Mouse (Mus musculus) mouse embryonic stem cell (cell line): Measurements from ENCODE around the gene Resf1.
"Not testable (repeated sequence)": the region's sequence is repeated elsewhere in the genome, so short reads cannot be mapped to it uniquely, and the experiment has no call there.

ENCODE experiments used
- in situ Hi-C, 2 experiments: fragments of 300-500 bp; cut with MboI; formaldehyde crosslinking; loops; 1 replicate in 1 of 2; 3 replicates in 1 of 2; pipeline ENCODE4 v1.14.3; 2019 to 2020; ENCODE audit warnings: low sequenced_read_pairs in 2 of 2, low pct_unique_long_range_greater_than_20kb in 1 of 2, mixed read lengths in 1 of 2; ENCODE audit not compliant: unreplicated experiment in 1 of 2

The Resf1 gene

DNA sequence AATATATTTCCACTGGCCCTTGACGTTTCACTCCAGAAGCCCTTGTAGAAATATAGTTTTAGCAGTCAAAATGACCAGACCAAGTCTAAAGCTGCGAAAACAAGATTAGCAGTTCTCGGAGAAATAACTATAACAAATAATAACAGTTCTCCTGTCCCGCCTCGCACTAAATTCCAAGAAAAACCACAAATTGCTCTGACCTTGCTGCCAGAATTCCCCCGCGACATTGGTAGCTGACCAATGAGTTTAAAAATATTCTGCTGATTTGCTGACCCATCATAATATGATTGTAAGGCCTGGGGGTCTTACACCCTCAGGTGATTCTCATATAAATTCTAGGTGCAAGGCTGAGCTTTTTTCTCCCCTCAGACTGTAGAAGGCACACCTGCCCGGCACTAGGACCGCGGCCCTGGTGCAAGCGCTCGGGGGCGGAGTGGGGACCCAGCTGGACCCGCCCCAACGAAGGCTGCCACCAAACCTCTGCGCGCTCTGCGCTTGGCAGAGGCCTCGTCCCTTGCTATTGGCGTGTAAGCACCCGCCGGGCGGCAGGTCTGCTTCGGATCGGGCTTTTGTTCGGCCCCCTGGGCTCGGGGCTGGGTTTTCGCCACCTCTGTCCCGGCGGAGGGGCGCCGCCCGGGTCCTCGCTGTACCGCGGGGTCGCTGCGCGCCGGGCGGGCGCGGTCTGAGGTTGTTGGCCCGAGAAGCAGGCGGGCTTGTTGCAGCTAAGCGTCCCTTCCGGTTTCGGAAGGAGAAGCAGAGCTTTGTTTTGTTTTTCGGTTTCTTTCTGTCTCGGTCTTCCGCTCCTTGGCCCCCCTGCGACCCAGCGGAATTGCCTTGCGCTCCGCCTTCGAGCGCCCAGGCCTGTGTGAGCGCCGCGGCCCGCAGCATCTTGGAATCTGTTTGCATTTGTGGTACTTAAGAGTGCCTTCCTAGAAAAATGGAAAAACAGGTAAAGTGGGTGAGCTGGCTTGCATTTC is at the start of gene Resf1:
Gene Resf1 (plus strand): TSS at position 459 of the 977 bp plus-strand sequence.
- in situ Hi-C loops, result no loop called here

DNA sequence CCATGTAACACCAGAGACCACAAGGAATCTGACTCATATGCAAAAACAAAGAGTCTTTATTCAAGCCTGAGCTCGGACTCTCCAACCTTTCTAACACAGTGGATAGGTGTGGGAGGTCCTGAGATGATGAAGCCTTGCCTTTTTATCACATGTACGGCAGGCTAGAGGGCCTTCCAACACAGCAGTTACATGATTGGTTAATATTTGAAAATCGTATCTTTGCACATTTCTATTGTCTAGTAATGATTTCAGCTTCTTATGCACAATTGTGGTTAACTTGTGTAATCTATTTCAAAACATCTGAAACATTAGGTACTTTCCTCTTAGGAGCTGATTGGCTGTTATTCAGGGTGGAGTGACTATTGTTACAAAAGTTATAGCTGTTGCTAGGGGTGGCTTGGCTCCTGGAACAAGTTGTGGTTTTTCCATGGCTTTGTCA is 48.4 kb upstream of the Resf1 start:
- in situ Hi-C loops, result no loop called here

DNA sequence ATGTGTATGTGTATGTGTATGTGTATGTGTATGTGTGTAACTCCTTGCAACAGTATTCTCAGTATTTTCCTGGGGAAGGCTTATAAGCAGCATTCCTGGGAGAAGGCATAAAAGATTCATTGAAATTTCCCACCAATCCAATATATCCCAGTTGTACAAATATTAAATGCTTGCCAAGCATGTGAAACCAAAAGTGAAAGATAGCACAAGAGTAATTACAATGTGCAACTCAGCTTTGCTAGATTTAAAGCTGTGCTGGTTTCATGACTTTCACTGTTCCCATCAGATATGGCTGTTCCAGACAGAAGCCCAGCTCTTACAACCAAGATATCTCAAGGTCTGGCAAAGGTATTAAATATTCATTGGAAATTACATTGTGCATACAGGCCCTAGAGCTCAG is 41.3 kb upstream of the Resf1 start:
- in situ Hi-C loops, result no loop called here

DNA sequence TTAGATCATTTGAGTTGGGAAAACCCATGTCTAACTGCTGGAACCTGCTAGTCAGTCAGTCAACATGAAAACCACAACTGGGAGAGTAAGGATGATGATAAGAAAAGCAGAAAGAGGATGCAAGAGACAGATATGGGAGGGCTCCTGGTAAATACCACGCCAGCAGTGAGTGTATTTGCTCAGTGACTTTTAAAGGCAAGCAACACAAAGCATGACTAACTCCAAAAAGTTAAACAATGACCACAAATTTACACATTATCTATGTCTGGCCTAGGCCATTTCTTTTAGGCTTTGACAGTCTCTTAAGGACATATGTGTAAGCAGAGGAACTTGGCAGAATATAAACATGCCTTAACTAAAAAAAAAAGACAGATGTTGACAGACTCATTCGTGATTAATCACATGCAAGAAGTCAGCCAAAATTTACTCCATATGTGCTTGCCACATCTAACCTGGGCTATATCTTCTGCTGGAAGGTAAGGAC is 30.9 kb upstream of the Resf1 start:
- in situ Hi-C loops, result no loop called here

DNA sequence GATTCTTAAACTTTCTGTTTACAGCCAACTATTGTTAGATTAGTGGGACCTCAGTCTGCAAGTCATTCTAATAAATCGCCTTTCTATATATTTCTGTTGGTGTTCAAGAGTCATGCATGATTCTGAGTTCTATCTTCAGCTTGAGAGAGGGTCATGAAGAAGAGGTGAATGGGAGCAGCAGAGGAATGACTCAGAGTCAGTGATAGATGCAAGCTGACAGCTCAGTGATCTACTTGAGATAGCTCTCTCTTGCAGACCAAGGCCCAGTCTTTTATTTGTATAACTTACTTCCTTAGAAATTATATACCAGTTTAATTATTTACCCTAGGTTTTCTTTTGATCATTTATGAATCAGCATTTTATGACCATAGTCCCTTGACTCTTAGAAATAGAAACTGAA is 30.3 kb upstream of the Resf1 start:
- in situ Hi-C loops, result no loop called here

DNA sequence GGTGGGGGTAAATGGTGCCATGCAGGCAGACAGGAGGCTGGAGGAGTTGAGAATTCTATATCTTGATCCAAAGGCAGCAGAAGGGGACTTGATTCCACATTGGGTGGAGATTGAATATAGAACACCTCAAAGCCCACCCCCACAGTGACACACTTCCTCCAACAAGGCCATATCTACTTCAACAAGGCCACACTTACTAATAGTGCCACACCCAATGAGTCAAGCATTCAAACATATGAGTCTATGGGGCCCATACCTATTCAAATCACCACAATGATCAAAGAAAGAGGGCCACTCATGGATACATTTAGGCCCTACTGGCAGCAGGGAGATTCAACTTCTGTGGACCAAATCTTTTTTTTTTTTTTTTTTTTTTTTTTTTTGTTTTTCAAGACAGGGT is 28.7 kb upstream of the Resf1 start:
- in situ Hi-C loops, result no loop called here

DNA sequence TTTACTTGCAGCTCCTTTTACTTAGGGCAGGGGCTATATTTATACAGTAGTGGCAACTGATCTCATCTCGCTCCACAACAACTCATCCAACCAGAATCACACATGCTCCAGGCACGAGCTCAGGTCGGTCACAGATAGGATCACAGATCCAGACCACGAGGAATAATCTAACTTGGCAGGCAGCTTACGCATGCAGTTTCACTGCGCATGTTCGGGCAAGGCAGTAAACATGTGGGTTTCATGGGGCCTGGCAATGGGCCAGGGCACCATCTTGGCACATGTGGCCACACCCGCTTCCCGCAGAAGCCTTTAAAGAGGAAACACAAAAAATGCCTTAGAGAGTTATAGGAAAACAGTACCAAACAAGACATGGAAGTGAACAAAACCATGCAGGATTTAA is 21.0 kb upstream of the Resf1 start:
- in situ Hi-C loops, result not testable (repeated sequence)

DNA sequence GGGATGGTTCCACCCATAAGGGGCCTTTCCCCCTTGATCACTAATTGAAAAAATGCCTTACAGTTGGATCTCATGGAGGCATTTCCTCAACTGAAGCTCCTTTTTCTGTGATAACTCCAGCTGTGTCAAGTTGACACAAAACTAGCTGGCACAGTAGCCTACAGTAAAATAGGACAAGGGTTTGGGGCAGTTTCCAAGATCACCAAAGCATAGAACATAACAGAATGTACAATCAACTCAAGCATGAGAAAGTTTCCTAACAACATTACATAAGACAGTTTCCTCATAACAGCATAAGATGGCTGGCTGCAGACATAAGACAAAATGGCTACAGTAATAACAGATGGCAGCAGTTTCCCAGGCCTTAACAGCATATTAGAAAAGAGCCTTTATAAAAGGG is 6.0 kb upstream of the Resf1 start:
- in situ Hi-C loops, result not testable (repeated sequence)

DNA sequence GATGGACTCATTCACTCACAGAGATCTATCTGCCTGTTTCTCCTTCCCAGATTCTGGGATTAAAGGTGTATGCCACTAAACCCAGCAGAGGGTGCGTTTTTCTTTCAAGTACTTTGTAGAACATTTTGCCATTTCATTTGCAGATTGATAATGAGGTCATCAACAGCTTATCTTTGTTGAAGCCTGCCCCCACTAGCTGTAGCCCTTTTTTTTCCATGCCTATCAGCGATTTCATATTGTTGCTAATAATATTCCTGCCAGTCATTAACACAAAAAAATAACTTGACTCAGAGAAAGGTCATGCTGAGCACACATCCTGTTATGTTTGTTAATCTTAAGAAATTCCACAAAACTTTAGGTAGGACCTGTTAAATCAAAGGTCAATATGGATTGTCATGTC is 2.1 kb upstream of the Resf1 start:
- in situ Hi-C loops, result no loop called here

DNA sequence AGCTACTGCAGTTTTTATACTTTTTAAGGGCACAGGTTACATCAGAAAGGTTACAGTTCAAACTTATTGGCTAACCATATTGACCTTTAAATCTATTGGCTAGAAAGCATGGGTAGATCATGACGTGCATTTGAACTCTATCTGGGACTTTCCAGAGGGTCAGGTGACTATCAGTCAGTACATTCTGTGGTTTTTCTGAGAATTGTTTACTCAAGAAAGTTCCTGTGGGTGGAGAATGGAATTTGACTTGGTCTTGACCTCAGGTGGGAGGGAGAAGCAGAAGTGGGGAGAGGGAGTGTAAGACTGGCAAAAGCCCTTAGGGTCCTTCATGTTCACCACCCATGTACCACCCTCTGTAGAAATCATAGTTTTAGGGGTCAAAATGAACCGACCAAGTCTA is 1.4 kb upstream of the Resf1 start:
- in situ Hi-C loops, result no loop called here

DNA sequence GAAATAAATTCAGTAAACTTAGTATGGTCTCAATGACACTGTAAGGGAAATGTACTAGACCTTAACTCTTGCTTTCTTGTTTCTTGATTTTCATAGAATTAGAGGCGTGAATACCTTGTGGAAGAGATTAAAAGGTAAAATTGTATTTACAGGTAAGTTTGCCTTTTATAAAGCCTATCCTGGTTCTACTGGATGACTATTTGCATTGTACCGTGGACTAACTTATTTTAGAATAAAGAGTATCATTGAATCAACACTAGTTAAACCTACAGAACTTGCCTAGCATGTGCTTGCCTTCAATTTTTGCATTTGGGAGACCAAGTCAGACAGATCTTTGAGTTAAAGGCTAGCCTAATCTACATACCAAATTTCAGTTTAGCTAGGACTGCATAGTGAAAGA is 1.0 kb downstream of the Resf1 start:
- in situ Hi-C loops, result no loop called here

DNA sequence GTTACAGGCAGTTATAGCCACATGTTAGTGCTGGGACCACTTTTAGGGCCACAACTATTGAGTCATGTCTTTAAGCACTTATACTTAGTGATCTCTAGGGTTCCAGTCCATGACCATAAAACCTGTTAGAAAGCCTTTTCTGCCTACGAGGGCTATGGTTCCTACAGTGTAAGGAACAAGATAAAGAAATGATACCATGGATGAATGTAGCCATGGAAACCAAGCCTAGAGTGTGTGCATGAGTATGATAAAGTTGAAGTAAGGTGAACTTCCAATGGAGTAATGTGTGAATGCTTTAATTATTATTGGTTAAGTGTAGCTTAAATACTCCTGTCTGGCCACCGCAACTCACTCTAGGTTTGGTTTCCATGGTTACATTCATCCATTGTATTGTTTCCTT is 1.8 kb downstream of the Resf1 start:
- in situ Hi-C loops, result no loop called here

DNA sequence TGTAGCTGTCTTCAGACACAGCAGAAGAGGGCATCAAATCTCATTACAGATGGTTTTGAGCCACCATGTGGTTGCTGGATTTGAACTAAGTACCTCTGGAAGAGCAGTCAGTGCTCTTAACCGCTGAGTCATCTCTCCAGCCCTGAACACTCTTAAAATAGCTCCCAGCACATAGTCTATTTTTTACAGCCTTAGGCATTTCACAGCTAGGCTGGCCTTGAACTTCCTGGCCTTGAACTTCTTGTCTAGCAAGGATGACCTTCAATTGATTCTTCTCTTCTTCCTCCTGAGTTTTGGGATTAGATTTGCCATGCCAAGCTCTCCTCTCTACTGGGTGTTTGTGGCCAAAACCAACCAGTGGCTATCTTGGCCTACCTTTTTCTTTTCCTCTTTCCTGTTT is 2.6 kb downstream of the Resf1 start:
- in situ Hi-C loops, result no loop called here

DNA sequence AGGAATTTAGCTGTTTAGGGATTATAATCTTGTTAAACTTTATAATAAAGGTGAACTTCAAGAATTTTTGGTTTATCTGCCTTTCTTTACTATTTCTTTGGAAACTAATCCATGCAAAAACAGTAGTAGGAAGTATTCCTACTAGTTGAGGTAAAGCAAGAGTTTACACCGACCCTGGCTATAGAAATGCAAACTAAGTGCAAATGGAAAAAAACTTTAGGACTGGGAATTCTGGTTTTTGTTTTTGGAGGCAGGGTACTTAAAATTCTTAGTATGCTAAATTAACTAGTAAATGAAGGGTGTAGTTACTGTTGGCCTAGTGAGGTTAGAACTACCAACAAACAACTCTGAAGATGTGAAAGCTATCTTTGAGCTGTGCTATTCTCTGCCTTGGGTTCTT is 3.0 kb downstream of the Resf1 start:
- in situ Hi-C loops, result no loop called here

DNA sequence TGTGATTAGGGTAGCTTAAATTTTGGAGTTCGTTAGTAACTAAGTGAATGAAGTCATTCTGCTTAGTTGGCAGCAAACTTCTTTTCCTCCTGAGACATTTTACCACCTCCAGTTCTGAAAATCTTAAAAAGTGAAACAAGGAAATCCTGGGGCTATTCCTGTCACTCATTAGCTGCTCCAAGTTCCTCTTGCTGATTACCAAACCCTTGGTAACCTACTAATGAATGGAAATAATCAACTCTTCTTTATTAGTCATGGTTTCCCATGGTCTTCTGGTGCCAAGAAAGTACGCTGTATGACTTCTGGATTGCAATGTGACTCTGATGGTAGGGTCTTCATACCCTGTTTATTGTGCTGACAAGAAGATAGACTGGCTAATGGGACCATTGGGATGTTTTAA is 5.7 kb downstream of the Resf1 start:
- in situ Hi-C loops, result no loop called here

DNA sequence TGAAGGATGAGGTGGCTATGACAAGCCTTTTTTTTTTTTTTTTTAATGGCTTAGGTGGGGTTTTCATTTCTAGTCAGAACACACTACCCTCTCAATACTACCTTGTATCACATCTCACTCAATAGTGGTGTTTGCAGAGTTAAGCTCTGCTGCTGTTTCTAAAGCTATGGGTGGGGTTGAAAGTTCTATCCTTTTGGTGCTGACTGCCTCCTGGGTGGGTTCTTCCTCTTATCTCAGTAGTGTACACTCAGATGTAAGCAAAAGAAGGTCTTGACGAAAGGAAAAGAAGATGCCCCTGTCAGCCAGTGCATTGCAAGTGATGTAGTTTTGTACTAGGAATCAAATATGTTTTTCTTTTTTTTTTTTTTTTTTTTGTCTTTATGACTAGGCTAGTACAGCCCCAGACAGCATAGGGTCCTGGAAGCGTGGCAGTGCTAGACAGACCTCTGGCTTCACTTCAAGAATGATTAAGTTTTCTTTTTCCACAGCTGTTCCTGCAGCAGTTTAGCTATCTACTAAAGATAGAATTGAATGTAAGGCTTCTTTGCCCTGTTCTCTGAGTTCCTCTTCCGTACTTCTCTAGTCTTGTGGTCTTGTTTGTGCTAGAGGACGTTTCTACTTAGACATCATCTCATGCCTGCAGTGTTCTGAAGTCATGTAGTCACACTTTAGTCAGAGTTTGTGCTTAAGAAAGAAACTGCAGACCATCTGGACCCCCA is 14.5 kb downstream of the Resf1 start:
- in situ Hi-C loops, result no loop called here

DNA sequence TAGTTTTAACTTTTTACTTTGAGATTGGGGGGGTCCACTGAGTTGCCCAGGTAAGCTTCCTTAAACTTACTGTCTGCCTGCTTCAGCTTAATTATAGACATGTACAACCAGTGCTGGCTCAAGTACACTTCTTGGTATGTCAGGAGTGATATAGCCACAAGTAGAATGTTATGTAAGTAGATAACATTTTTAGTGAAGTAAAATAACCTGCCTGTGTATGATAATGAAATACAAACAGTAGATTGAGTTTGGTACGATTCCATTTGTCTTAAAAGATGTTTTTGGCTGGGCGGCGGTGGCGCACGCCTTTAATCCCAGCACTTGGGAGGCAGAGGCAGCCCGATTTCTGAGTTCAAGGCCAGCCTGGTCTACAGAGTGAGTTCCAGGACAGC is 15.0 kb downstream of the Resf1 start:
- in situ Hi-C loops, result no loop called here

DNA sequence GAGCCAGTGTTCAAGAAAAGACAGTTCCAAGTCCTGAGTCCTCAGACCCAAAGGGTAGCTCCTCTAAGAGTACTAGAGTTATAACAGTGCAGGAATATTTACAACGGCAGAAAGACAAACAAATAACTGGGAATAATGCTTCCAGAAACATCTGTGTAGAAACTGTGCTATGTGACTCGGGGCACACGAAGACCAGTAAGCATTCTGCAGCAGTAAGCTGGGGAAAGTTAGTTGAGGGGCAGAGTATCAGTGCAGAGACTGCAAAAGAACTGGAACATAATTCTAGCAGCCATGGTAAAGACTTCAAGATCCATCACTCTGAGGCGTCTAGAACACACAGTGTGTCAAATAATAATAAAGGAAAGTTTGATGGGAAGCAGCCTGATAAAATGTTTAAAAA is 19.9 kb downstream of the Resf1 start:
- in situ Hi-C loops, result no loop called here

DNA sequence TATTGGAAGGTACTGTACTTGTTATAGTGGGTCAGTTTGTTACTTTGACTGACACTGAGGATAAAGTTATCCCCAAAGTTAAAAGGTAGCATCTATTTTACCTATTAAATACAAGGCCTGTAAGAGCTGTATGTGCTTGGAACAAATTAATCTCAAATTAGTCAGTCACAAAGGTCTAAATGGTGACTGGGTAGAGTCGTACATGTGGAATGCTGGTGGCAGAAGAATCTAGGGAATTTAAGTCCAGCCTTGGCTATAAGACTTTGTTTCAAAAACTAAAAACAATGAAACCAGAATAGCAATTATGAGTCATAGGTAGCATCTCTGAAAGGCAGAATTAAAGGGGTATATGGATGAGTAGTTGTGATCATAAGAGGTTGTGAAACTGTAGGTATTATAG is 21.1 kb downstream of the Resf1 start:
- in situ Hi-C loops, result no loop called here

DNA sequence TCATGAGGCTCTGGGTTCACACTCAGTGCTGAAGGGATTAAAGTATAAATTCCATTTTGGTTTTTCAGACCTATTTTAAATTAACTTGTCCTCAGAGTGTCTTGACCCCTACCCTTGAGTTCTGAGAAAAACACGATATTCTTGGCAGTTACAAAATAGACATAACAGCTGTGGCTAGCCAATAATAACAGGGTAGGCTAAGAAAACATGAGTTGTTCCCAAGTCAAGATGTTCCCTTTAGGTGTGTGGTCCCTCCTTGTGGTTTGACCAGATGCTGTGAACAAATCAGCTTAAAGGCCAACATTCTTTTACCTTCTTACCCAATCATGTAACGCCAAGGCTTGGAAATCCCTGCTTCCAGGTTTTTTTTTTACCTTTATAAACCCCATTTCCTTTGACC is 23.8 kb downstream of the Resf1 start:
- in situ Hi-C loops, result no loop called here
